8 mouse cellular contexts compared by ENCODE assay signal in the genomic region with DNA sequence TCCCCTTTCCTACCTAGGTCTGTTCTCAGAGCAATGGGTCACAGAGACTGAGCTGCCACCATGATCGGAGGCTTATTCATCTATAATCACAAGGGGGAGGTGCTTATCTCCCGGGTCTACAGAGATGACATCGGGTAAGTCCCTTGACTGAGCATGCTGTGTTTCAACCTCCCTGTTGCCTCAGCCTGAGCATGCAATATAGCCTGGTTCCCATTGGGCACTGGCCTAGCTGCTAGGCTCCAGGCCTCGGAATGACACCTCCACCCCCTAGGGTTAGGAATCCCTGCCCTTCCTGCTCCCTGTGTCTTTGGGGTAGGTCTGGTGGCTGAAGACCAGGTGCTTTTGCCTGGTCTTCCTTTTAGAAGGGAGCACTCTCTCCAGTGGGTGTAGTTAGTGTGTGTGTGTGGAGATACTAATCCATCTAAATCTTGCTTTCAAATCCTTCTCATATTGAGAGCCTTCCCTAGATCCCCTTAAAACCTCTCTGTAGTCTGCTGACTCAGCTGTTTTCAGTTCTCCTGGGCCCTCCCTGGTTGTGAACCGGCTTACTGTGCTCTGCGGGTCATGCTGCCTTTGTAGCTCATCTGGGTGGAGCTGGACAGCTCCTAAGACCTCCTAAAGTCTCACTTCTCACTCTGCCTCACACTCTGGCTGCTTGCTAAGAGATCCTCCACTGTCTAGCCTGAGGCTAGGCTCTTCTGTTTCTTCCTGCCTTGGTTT. TPM values are rescaled to one million over a fixed set of nuclear protein-coding genes. Genes with fewer than 3 reads are reported as not detected.
A peak's percentile ranks its signal among the peaks of the same experiment; 100 is the strongest.
DNase-seq lines count a peak whose midpoint lies in the region; ATAC-seq and TF ChIP-seq lines count a peak whose summit lies in the region.
"Had no signal": no experiment of that assay in that cellular context is flagged by ENCODE, and none has a peak within 500 bp of the region (broad histone marks: within the 10 kb centered on the region; RNA-seq: fewer than 3 reads in every experiment).

No protein-coding gene starts in this region.

- no peak for TF ChIP-seq EP300 in CH12.LX (IDR thresholded peaks at IDR 0.05; ENCODE audit: low read length)

- TF ChIP-seq CTCF in CH12.LX (conservative IDR thresholded peaks at IDR 0.05 in 1 of 2, IDR thresholded peaks at IDR 0.05 in 1 of 2; ENCODE audit: low read depth in 2 of 2, low read length in 2 of 2) = no peak
- TF ChIP-seq CTCF in forebrain, postnatal 0 days (IDR thresholded peaks at IDR 0.05; ENCODE audit: low read depth) = no peak

- peak overlapping the region; percentile 60 to 89 (median 64) for H3K4me3 ChIP-seq in CH12.LX (replicated peaks in 1 of 3; ENCODE audit: low read depth in 2 of 3, low read length in 2 of 3, poor library complexity in 1 of 3)
- H3K4me3 ChIP-seq in forebrain, postnatal 0 days (ENCODE audit: low read depth, low read length) = peak overlapping the region; percentile 78; the same call in 1 of the 2 replicates
- peak overlapping the region; percentile 68 for H3K4me3 ChIP-seq in liver, embryonic 16.5 days (ENCODE audit: low read depth, low read length)

- no peaks in the 10 kb centered on the region for H3K9me3 ChIP-seq in CH12.LX (replicated peaks; ENCODE audit: low read length)
- H3K9me3 ChIP-seq in forebrain, postnatal 0 days (ENCODE audit: low read length) = no peaks in the 10 kb centered on the region
- no peaks in the 10 kb centered on the region for H3K9me3 ChIP-seq in liver, embryonic 16.5 days (replicated peaks; ENCODE audit: control insufficient read depth, low read length)

- H3K79me2 ChIP-seq in CH12.LX (replicated peaks; ENCODE audit: control insufficient read depth, extremely low read depth, insufficient read depth, poor library complexity, severe bottlenecking) = peaks cover 36% of the 10 kb centered on the region

- peak overlapping the region; percentile 49 for H3K27ac ChIP-seq in CH12.LX (ENCODE audit: insufficient read depth, low read depth)
- H3K27ac ChIP-seq in forebrain, postnatal 0 days (ENCODE audit: low read depth, low read length) = no peak overlapping the region
- peak overlapping the region; percentile 95 for H3K27ac ChIP-seq in liver, embryonic 16.5 days (ENCODE audit: low read length)

- no peak for TF ChIP-seq RAD21 in CH12.LX (IDR thresholded peaks at IDR 0.05; ENCODE audit: low read depth, low read length)

- 24% methylated on average over 6 of the region's 6 CpGs for WGBS in forebrain, postnatal 0 days
- WGBS in liver, embryonic 16.5 days (ENCODE audit: insufficient replicate concordance) = 28% methylated on average over 6 of the region's 6 CpGs

- peaks cover 6 to 34% of the 10 kb centered on the region in 2 experiments for H3K4me1 ChIP-seq in CH12.LX (ENCODE audit: control insufficient read depth in 1 of 2, insufficient read depth in 2 of 2)
- peaks cover 19% of the 10 kb centered on the region for H3K4me1 ChIP-seq in forebrain, postnatal 0 days (ENCODE audit: insufficient read depth)
- peaks cover 26% of the 10 kb centered on the region for H3K4me1 ChIP-seq in liver, embryonic 16.5 days (ENCODE audit: control insufficient read depth, low read depth, low read length)

- H3K36me3 ChIP-seq in CH12.LX (replicated peaks in 1 of 2; ENCODE audit: control insufficient read depth in 1 of 2, insufficient read depth in 1 of 2, low read length in 1 of 2) = peaks cover 45 to 59% of the 10 kb centered on the region in 2 experiments
- H3K36me3 ChIP-seq in forebrain, postnatal 0 days (ENCODE audit: insufficient read depth) = peaks cover 59% of the 10 kb centered on the region
- peaks cover 48% of the 10 kb centered on the region for H3K36me3 ChIP-seq in liver, embryonic 16.5 days (ENCODE audit: control insufficient read depth, insufficient read depth)

- no peak; the same call in 1 of the 2 replicates for TF ChIP-seq POLR2A in CH12.LX (IDR thresholded peaks at IDR 0.05; ENCODE audit: low read depth, low read length)

- dilution Hi-C loops in CH12.LX (cut with MboI; ENCODE audit: extremely low pct_ligation_motif_present, extremely low pct_unique_long_range_greater_than_20kb, low sequenced_read_pairs) = no loop called here

- in situ Hi-C loops in CH12.LX (cut with MboI; ENCODE audit: low pct_ligation_motif_present, low pct_unique_long_range_greater_than_20kb, low sequenced_read_pairs) = no loop called here

- H3K4me2 ChIP-seq in CH12.LX (ENCODE audit: insufficient read depth, low read depth, poor library complexity, severe bottlenecking) = peak overlapping the region; percentile 68
- H3K4me2 ChIP-seq in forebrain, postnatal 0 days (ENCODE audit: low read depth) = peak overlapping the region; percentile 77
- H3K4me2 ChIP-seq in liver, embryonic 16.5 days (ENCODE audit: low read depth, low read length) = peak overlapping the region; percentile 79

- peak; percentile 55 for DNase-seq in 3T3-L1 (ENCODE audit: low read depth, low spot score)
- peak; percentile 69 for DNase-seq in CH12.LX (ENCODE audit: extremely low read depth)
- DNase-seq in forebrain, postnatal 0 days = no peak
- DNase-seq in ovary, postnatal 36 days (ENCODE audit: low spot score) = no peak
- no peak for DNase-seq in spleen, postnatal 14 days (ENCODE audit: low spot score in 2 of 2)

- no peaks in the 10 kb centered on the region for H3K27me3 ChIP-seq in CH12.LX (replicated peaks)
- no peaks in the 10 kb centered on the region for H3K27me3 ChIP-seq in forebrain, postnatal 0 days (ENCODE audit: insufficient read depth, low read length)
- no peaks in the 10 kb centered on the region for H3K27me3 ChIP-seq in liver, embryonic 16.5 days (ENCODE audit: control insufficient read depth, insufficient read depth, low read depth, low read length)

- H3K9ac ChIP-seq in CH12.LX (ENCODE audit: insufficient read depth, low read depth) = peak overlapping the region; percentile 93
- peak overlapping the region; percentile 37 for H3K9ac ChIP-seq in forebrain, postnatal 0 days
- peak overlapping the region; percentile 72 for H3K9ac ChIP-seq in liver, embryonic 16.5 days (ENCODE audit: low read depth, low read length)

- no peak for ATAC-seq in forebrain, postnatal 0 days
- ATAC-seq in liver, embryonic 16.5 days (ENCODE audit: low read depth) = no peak
- ATAC-seq in frontal cortex, adult (ENCODE audit: low TSS enrichment) = no peak

TF ChIP-seq in CH12.LX, 34 proteins besides CTCF, POLR2A, EP300 and RAD21 (continues in another document):
- TF ChIP-seq POLR2AphosphoS2 (IDR thresholded peaks at IDR 0.05; ENCODE audit: low read depth, low read length) (no peak), MEF2A (IDR thresholded peaks at IDR 0.05; ENCODE audit: borderline replicate concordance, low read depth, low read length) (no peak), HCFC1 (IDR thresholded peaks at IDR 0.05; ENCODE audit: low read depth, low read length) (no peak; the same call in 1 of the 2 replicates), SIN3A (IDR thresholded peaks at IDR 0.05; ENCODE audit: low read length) (peak; percentile 82), ZKSCAN1 (IDR thresholded peaks at IDR 0.05; ENCODE audit: borderline replicate concordance, low read depth, low read length) (no peak), ZC3H11A (IDR thresholded peaks at IDR 0.05; ENCODE audit: low read depth, low read length) (no peak), ZNF384 (IDR thresholded peaks at IDR 0.05; ENCODE audit: low read depth, low read length) (no peak), MAFK (IDR thresholded peaks at IDR 0.05; ENCODE audit: insufficient replicate concordance, low read length) (peak; percentile 100), USF2 (conservative IDR thresholded peaks at IDR 0.05; ENCODE audit: low read depth, low read length) (no peak), MXI1 (IDR thresholded peaks at IDR 0.05; ENCODE audit: low read depth, low read length) (peak; percentile 79), ETS1 (conservative IDR thresholded peaks at IDR 0.05; ENCODE audit: low read depth, low read length) (0 out of 2 replicates have a peak, but pooled peaks have one; percentile 10), UBTF (IDR thresholded peaks at IDR 0.05; ENCODE audit: low read depth, low read length) (no peak), SMC3 (IDR thresholded peaks at IDR 0.05; ENCODE audit: low read depth, low read length) (no peak), KAT2A (IDR thresholded peaks at IDR 0.05; ENCODE audit: insufficient replicate concordance, low read length) (no peak)

RNA-seq across cellular contexts. Expression of a gene that starts 2.5 kb away (rescaled TPM):
- total RNA-seq in CH12.LX (2012; rRNA removed) (315 and 343 TPM in 2 replicates), CH12.LX (2014; rRNA removed) (375 and 415 TPM in 2 replicates)
- 304 and 319 TPM in 2 replicates for polyA plus RNA-seq in CH12.LX (2012; ENCODE audit: insufficient read length, low read depth)
- total RNA-seq in forebrain, postnatal 0 days (2014; rRNA removed) = 958 and 994 TPM in 2 replicates
- polyA plus RNA-seq in forebrain, postnatal 0 days (2015; fragmentation: Nextera tagmentation; extraction: Ambion mirVana) = 1,434 and 1,486 TPM in 2 replicates
- polyA plus RNA-seq in liver, embryonic 16.5 days (2015; fragmentation: Nextera tagmentation; extraction: Ambion mirVana) = 388 and 409 TPM in 2 replicates

RNA-seq across cellular contexts. Expression of a gene that starts 10.6 kb away (rescaled TPM):
- 48.6 and 61.4 TPM in 2 replicates for total RNA-seq in CH12.LX (2012; rRNA removed)
- 46.9 and 55.7 TPM in 2 replicates for total RNA-seq in CH12.LX (2014; rRNA removed)
- 98.0 and 98.9 TPM in 2 replicates for polyA plus RNA-seq in CH12.LX (2012; ENCODE audit: insufficient read length, low read depth)
- total RNA-seq in forebrain, postnatal 0 days (2014; rRNA removed) = 71.7 and 72.7 TPM in 2 replicates
- 58.0 and 60.3 TPM in 2 replicates for polyA plus RNA-seq in forebrain, postnatal 0 days (2015; fragmentation: Nextera tagmentation; extraction: Ambion mirVana)
- polyA plus RNA-seq in liver, embryonic 16.5 days (2015; fragmentation: Nextera tagmentation; extraction: Ambion mirVana) = 24.6 and 25.8 TPM in 2 replicates

RNA-seq across cellular contexts. Expression of a gene that starts 21.0 kb away (rescaled TPM):
- total RNA-seq in CH12.LX (2012; rRNA removed) (7.6 and 7.7 TPM in 2 replicates), CH12.LX (2014; rRNA removed) (1.8 and 1.9 TPM in 2 replicates)
- polyA plus RNA-seq in CH12.LX (2012; ENCODE audit: insufficient read length, low read depth) = 14.8 and 16.9 TPM in 2 replicates
- 21.1 and 28.6 TPM in 2 replicates for total RNA-seq in forebrain, postnatal 0 days (2014; rRNA removed)
- 23.9 and 25.8 TPM in 2 replicates for polyA plus RNA-seq in forebrain, postnatal 0 days (2015; fragmentation: Nextera tagmentation; extraction: Ambion mirVana)
- 3.7 and 5.3 TPM in 2 replicates for polyA plus RNA-seq in liver, embryonic 16.5 days (2015; fragmentation: Nextera tagmentation; extraction: Ambion mirVana)

RNA-seq across cellular contexts. Expression of a gene that starts 39.1 kb away (rescaled TPM):
- 179 and 208 TPM in 2 replicates for total RNA-seq in CH12.LX (2012; rRNA removed)
- total RNA-seq in CH12.LX (2014; rRNA removed) = 183 and 203 TPM in 2 replicates
- 139 and 151 TPM in 2 replicates for polyA plus RNA-seq in CH12.LX (2012; ENCODE audit: insufficient read length, low read depth)
- 91.3 and 102 TPM in 2 replicates for total RNA-seq in forebrain, postnatal 0 days (2014; rRNA removed)
- polyA plus RNA-seq in forebrain, postnatal 0 days (2015; fragmentation: Nextera tagmentation; extraction: Ambion mirVana) = 70.8 and 77.6 TPM in 2 replicates
- polyA plus RNA-seq in liver, embryonic 16.5 days (2015; fragmentation: Nextera tagmentation; extraction: Ambion mirVana) = 41.0 and 44.0 TPM in 2 replicates

RNA-seq across cellular contexts. Expression of a gene that starts 51.5 kb away (rescaled TPM):
- total RNA-seq in CH12.LX (2012; rRNA removed) (not detected in 2 replicates), CH12.LX (2014; rRNA removed) (not detected in 2 replicates)
- polyA plus RNA-seq in CH12.LX (2012; ENCODE audit: insufficient read length, low read depth) = 0.27 and 0.29 TPM in 2 replicates
- total RNA-seq in forebrain, postnatal 0 days (2014; rRNA removed) = 20.3 and 20.9 TPM in 2 replicates
- 5.9 and 8.7 TPM in 2 replicates for polyA plus RNA-seq in forebrain, postnatal 0 days (2015; fragmentation: Nextera tagmentation; extraction: Ambion mirVana)
- 0.83 and 0.91 TPM in 2 replicates for polyA plus RNA-seq in liver, embryonic 16.5 days (2015; fragmentation: Nextera tagmentation; extraction: Ambion mirVana)
- total RNA-seq: common myeloid progenitor, adult 5-6 weeks had no signal

Comparison
In these comparisons a context has a peak if more than half of its experiments do, and no peak if none do; other contexts are left out.
1. DNase-seq: peak in 3T3-L1 (single experiment) and CH12.LX (single experiment); none in forebrain, postnatal 0 days (single experiment), ovary, postnatal 36 days (single experiment) and spleen, postnatal 14 days (0 of 2).
2. H3K9ac ChIP-seq: peak in every context shown above with its lines; median percentile 93 in CH12.LX; 72 in liver, embryonic 16.5 days; 37 in forebrain, postnatal 0 days.
3. Peak in every context shown above with its lines, with median percentiles within 50 percentile points of each other: H3K4me2 ChIP-seq and H3K4me3 ChIP-seq.